Mouse (Mus musculus): ENCODE results near the gene Fam219b. TPM values are rescaled to one million over a fixed set of nuclear protein-coding genes. Genes with fewer than 3 reads are reported as not detected.
A peak's percentile ranks its signal among the peaks of the same experiment; 100 is the strongest.

Gene Fam219b
- polyA plus RNA-seq, 1 experiment from 2014 or later: 4.6 TPM

DNA sequence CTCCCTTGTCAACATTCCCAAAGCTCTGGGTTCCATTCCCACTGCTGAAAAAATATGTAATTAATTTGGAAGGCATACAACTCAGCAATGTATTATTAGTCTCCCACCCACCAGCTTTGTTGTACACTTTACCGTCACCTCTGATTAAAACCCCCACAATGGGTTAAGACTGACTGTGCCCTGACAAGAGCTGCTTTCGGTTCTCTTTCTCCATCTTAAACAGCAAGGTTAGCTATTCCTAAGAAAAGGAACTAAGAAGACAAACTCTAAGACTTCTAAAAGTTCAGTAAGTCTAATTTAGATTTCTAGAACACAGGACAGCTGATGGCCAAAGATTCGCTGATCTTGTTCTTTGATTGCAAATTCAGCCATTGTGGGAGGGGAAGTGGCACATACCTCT is 19.9 kb downstream of the Fam219b start:
- no peak for TF ChIP-seq EP300 (IDR thresholded peaks at IDR 0.05; ENCODE audit: low read depth)
- no peak for TF ChIP-seq CTCF (IDR thresholded peaks at IDR 0.05; ENCODE audit: low read depth)

DNA sequence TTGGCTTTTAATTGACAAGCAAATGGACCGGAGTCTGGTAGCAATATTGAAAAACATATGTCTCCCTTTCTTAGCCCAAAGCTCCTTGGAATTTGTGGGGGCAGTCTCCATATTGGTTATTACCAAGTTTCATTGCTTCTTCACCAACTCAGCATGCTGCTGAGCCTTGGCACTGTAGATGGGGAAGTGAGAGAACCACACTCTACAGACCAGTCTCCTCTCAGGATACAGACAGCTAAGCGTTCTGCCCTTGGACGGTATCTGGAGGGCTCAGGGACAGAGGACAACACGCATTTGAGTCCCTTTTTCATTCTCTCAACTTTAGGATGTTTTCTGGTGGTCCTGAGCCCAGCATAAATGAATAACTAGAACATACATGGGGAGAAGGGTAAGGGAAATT is 21.3 kb downstream of the Fam219b start:
- no peaks in the 10 kb centered on the region for H3K36me3 ChIP-seq (replicated peaks; ENCODE audit: insufficient read depth, low read length)
- WGBS (ENCODE audit: insufficient replicate concordance): 68% methylated on average over 4 of the region's 4 CpGs
- no peaks in the 10 kb centered on the region for H3K27me3 ChIP-seq (ENCODE audit: insufficient read depth, low read length)

More for the DNA sequence above, 19.9 kb downstream of the Fam219b start:
- DNase-seq: no peak
- Histone ChIP-seq H3K4me2 (ENCODE audit: low read depth, low read length) (no peak overlapping the region), H3K36me3 (replicated peaks; ENCODE audit: insufficient read depth, low read length) (no peaks in the 10 kb centered on the region), H3K9ac (replicated peaks) (no peak overlapping the region), H3K27me3 (ENCODE audit: insufficient read depth, low read length) (no peaks in the 10 kb centered on the region), H3K4me3 (ENCODE audit: low read depth, low read length) (no peak overlapping the region), H3K4me1 (ENCODE audit: insufficient read depth) (peaks cover 15% of the 10 kb centered on the region), H3K9me3 (ENCODE audit: low read length) (no peaks in the 10 kb centered on the region), H3K27ac (ENCODE audit: low read depth) (no peak overlapping the region)
- no peak for ATAC-seq
- 69% methylated on average over 3 of the region's 3 CpGs for WGBS (ENCODE audit: insufficient replicate concordance)

GRCm38 (mm10) chr9:57559568-57559967 is 22.2 kb downstream of the Fam219b start:
- DNase-seq: no peak
- no peak overlapping the region for H3K27ac ChIP-seq (ENCODE audit: low read depth)
- no peak for TF ChIP-seq CTCF (IDR thresholded peaks at IDR 0.05; ENCODE audit: low read depth)
- no peak for TF ChIP-seq EP300 (IDR thresholded peaks at IDR 0.05; ENCODE audit: low read depth)
- peaks cover 22% of the 10 kb centered on the region for H3K4me1 ChIP-seq (ENCODE audit: insufficient read depth)
- H3K4me2 ChIP-seq (ENCODE audit: low read depth, low read length): no peak overlapping the region
- 54% methylated on average over 2 of the region's 2 CpGs for WGBS (ENCODE audit: insufficient replicate concordance)
- H3K36me3 ChIP-seq (replicated peaks; ENCODE audit: insufficient read depth, low read length): no peaks in the 10 kb centered on the region
- H3K27me3 ChIP-seq (ENCODE audit: insufficient read depth, low read length): no peaks in the 10 kb centered on the region
- no peak for ATAC-seq
- no peaks in the 10 kb centered on the region for H3K9me3 ChIP-seq (ENCODE audit: low read length)
- H3K4me3 ChIP-seq (ENCODE audit: low read depth, low read length): no peak overlapping the region
- H3K9ac ChIP-seq (replicated peaks): no peak overlapping the region

More for the DNA sequence above, 21.3 kb downstream of the Fam219b start:
- no peak for DNase-seq
- Histone ChIP-seq H3K9ac (replicated peaks) (no peak overlapping the region), H3K4me2 (ENCODE audit: low read depth, low read length) (no peak overlapping the region), H3K4me1 (ENCODE audit: insufficient read depth) (peaks cover 20% of the 10 kb centered on the region), H3K27ac (ENCODE audit: low read depth) (no peak overlapping the region), H3K4me3 (ENCODE audit: low read depth, low read length) (no peak overlapping the region), H3K9me3 (ENCODE audit: low read length) (no peaks in the 10 kb centered on the region)
- TF ChIP-seq CTCF (IDR thresholded peaks at IDR 0.05; ENCODE audit: low read depth) (no peak), EP300 (IDR thresholded peaks at IDR 0.05; ENCODE audit: low read depth) (no peak)
- no peak for ATAC-seq

- H3K9me3 ChIP-seq (ENCODE audit: low read length): no peaks in the 10 kb centered on the region
- no peaks in the 10 kb centered on the region for H3K36me3 ChIP-seq (replicated peaks; ENCODE audit: insufficient read depth, low read length)
- peaks cover 26% of the 10 kb centered on the region for H3K4me1 ChIP-seq (ENCODE audit: insufficient read depth)
- peak overlapping the region; percentile 74 for H3K4me3 ChIP-seq (ENCODE audit: low read depth, low read length)
- peak overlapping the region; percentile 92 for H3K27ac ChIP-seq (ENCODE audit: low read depth)
- no peak for ATAC-seq
- H3K27me3 ChIP-seq (ENCODE audit: insufficient read depth, low read length): no peaks in the 10 kb centered on the region
- WGBS (ENCODE audit: insufficient replicate concordance): 22% methylated on average over 7 of the region's 7 CpGs
- H3K9ac ChIP-seq (replicated peaks): peak overlapping the region; percentile 80; the same call in 1 of the 2 replicates
- TF ChIP-seq CTCF (IDR thresholded peaks at IDR 0.05; ENCODE audit: low read depth): no peak
- TF ChIP-seq EP300 (IDR thresholded peaks at IDR 0.05; ENCODE audit: low read depth): no peak
- DNase-seq: no peak
- H3K4me2 ChIP-seq (ENCODE audit: low read depth, low read length): peak overlapping the region; percentile 88
These were observed 22.9 kb downstream of the Fam219b start for GRCm38 (mm10) chr9:57560263-57560662.

DNA sequence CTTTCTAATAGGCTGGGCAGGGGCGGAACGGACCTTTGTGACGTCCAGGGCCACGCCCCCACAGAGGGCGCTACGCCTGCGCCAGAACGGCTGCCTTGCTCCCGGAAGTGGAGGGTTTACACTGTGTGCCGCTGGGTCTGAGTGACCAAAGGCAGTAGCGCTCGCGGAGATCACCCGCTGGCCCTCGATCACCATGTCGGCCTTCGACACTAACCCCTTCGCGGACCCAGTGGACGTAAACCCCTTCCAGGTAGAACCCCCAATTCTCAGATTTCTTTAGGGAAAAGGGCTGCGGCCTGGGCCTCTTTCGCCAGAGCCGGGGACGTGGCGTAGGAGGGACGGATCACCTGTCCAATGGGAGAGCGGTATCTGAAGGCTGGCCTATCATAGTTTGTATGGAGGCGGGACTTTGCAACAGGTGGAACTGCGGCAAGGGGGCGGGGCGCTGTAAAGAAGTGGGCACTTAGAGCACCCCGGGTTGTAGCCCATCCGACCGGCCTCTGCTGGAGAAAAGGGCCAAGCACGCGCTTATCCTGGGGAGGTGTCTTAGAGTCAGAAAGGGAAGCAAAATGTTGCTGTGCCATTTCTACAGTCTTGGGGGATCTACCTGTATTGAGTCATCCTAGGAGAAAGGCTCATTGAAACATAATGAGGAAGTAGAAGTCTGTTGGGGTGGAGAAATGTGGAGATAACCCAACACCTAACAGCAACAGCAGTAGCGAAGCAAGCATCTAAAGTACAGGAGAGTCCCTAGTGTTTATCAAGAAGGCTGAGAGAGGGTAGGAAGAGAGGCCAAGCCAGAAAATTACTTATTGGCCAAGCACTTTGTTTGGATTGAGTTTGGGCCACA is 23.8 kb downstream of the Fam219b start, which contains the start of gene Scamp2:
Gene Scamp2 (plus strand): TSS at position 83 of the 850 bp plus-strand sequence.
- under 1% methylated on average over 37 of the region's 37 CpGs for WGBS (ENCODE audit: insufficient replicate concordance)
- Histone ChIP-seq H3K27ac (ENCODE audit: low read depth) (peak within 1 kb of the TSS; percentile 92), H3K9me3 (ENCODE audit: low read length) (no peaks in the 10 kb centered on the region), H3K4me1 (ENCODE audit: insufficient read depth) (peaks cover 31% of the 10 kb centered on the region), H3K4me2 (ENCODE audit: low read depth, low read length) (peak within 1 kb of the TSS; percentile 88), H3K27me3 (ENCODE audit: insufficient read depth, low read length) (no peaks in the 10 kb centered on the region), H3K36me3 (replicated peaks; ENCODE audit: insufficient read depth, low read length) (no peaks in the 10 kb centered on the region), H3K4me3 (ENCODE audit: low read depth, low read length) (peak within 1 kb of the TSS; percentile 74), H3K9ac (replicated peaks) (peak within 1 kb of the TSS; percentile 80)
- TF ChIP-seq CTCF (IDR thresholded peaks at IDR 0.05; ENCODE audit: low read depth): peak; percentile 55
- no peak for TF ChIP-seq EP300 (IDR thresholded peaks at IDR 0.05; ENCODE audit: low read depth)
- DNase-seq (peak; percentile 94), ATAC-seq (peak; percentile 98)

GRCm38 (mm10) chr9:57561711-57562099 is 24.4 kb downstream of the Fam219b start:
- Histone ChIP-seq H3K4me3 (ENCODE audit: low read depth, low read length) (peak overlapping the region; percentile 74), H3K9ac (replicated peaks) (peak overlapping the region; percentile 80), H3K4me1 (ENCODE audit: insufficient read depth) (peaks cover 34% of the 10 kb centered on the region), H3K27ac (ENCODE audit: low read depth) (peak overlapping the region; percentile 92), H3K36me3 (replicated peaks; ENCODE audit: insufficient read depth, low read length) (no peaks in the 10 kb centered on the region), H3K27me3 (ENCODE audit: insufficient read depth, low read length) (no peaks in the 10 kb centered on the region), H3K9me3 (ENCODE audit: low read length) (no peaks in the 10 kb centered on the region), H3K4me2 (ENCODE audit: low read depth, low read length) (peak overlapping the region; percentile 88)
- DNase-seq (peak; percentile 36), ATAC-seq (no peak)
- WGBS (ENCODE audit: insufficient replicate concordance): 46% methylated on average over 13 of the region's 13 CpGs
- TF ChIP-seq CTCF (IDR thresholded peaks at IDR 0.05; ENCODE audit: low read depth) (no peak), EP300 (IDR thresholded peaks at IDR 0.05; ENCODE audit: low read depth) (no peak)

All from liver, postnatal 0 days (tissue).